Mouse (Mus musculus) cerebellum, adult 18-20 months (tissue): ENCODE measurements around the gene Gm10778.

Experiments
- DNase-seq, 2 experiments: peaks; one replicate each; pipeline ENCODE4 v3.0.0; 2021

Gene Gm10778

GRCm38 (mm10) chr10:81648803-81649775 is at the start of gene Gm10778:
TSS of gene Gm10778 (plus strand) at chr10:81649059.
- DNase-seq = peak; percentile 90 to 93

GRCm38 (mm10) chr10:81599630-81600029 is 49.2 kb upstream of the Gm10778 start:
- peak in 1 of 2 experiments; percentile 4 for DNase-seq

GRCm38 (mm10) chr10:81600096-81600495 is 48.8 kb upstream of the Gm10778 start:
- DNase-seq = peak in 1 of 2 experiments; percentile 8

GRCm38 (mm10) chr10:81600738-81601203 is 48.1 kb upstream of the Gm10778 start, which contains the start of gene Tle6:
TSS of gene Tle6 (minus strand) at chr10:81601073.
- DNase-seq = peak; percentile 93

GRCm38 (mm10) chr10:81601396-81601905 is 47.4 kb upstream of the Gm10778 start:
- DNase-seq = peak in 1 of 2 experiments; percentile 36

GRCm38 (mm10) chr10:81602741-81603151 is 46.1 kb upstream of the Gm10778 start:
- peak; percentile 56 to 61 for DNase-seq

GRCm38 (mm10) chr10:81604019-81604967 is 44.6 kb upstream of the Gm10778 start:
- peak in 1 of 2 experiments; percentile 44 for DNase-seq

GRCm38 (mm10) chr10:81604968-81605665 is 43.7 kb upstream of the Gm10778 start:
- peak; percentile 88 to 92 for DNase-seq

- no peak for DNase-seq
These were observed 43.2 kb upstream of the Gm10778 start for GRCm38 (mm10) chr10:81605666-81605973.

GRCm38 (mm10) chr10:81605974-81606751 is 42.7 kb upstream of the Gm10778 start, which contains the start of gene BC025920:
TSS of gene BC025920 (plus strand) at chr10:81606270.
- DNase-seq = peak; percentile 90 to 97

- peak in 1 of 2 experiments; percentile 25 for DNase-seq
These were observed 40.6 kb upstream of the Gm10778 start for GRCm38 (mm10) chr10:81608308-81608707.

GRCm38 (mm10) chr10:81612779-81613178 is 36.1 kb upstream of the Gm10778 start:
- no peak for DNase-seq

- DNase-seq = no peak
These were observed 33.4 kb upstream of the Gm10778 start for GRCm38 (mm10) chr10:81615486-81615885.

- no peak for DNase-seq
These were observed 28.9 kb upstream of the Gm10778 start for GRCm38 (mm10) chr10:81619976-81620375.

GRCm38 (mm10) chr10:81620786-81621185 is 28.1 kb upstream of the Gm10778 start:
- peak in 1 of 2 experiments; percentile 5 for DNase-seq

- peak in 1 of 2 experiments; percentile 2 for DNase-seq
These were observed 25.4 kb upstream of the Gm10778 start for GRCm38 (mm10) chr10:81623441-81623840.

GRCm38 (mm10) chr10:81626101-81626993 is 22.5 kb upstream of the Gm10778 start:
- peak in 1 of 2 experiments; percentile 29 for DNase-seq

GRCm38 (mm10) chr10:81626994-81627835 is 21.6 kb upstream of the Gm10778 start, which contains the start of gene Sirt6:
TSS of gene Sirt6 (minus strand) at chr10:81627797.
- DNase-seq = peak; percentile 94 to 97

GRCm38 (mm10) chr10:81627836-81628220 is 21.0 kb upstream of the Gm10778 start:
- DNase-seq = peak; percentile 46 to 64
